ENCODE assay signal across 8 mouse cellular contexts in genomic region chr7:6155901-6156411, GRCm38 (mm10). TPM values are rescaled to one million over a fixed set of nuclear protein-coding genes. Genes with fewer than 3 reads are reported as not detected.
DNase-seq lines count a peak whose midpoint lies in the region; ATAC-seq and TF ChIP-seq lines count a peak whose summit lies in the region.

Gene Zfp787 (minus strand): TSS chr7:6155997.

- no peaks in the 10 kb centered on the region for H3K27me3 ChIP-seq in embryonic facial prominence, embryonic 14.5 days (replicated peaks; ENCODE audit: control insufficient read depth, insufficient read depth, low read length)
- H3K27me3 ChIP-seq in limb, embryonic 14.5 days (ENCODE audit: control insufficient read depth, insufficient read depth, low read length): no peaks in the 10 kb centered on the region
- no peaks in the 10 kb centered on the region for H3K27me3 ChIP-seq in midbrain, postnatal 0 days (ENCODE audit: insufficient read depth, low read length)

- DNase-seq in 3134 (ENCODE audit: extremely low read depth, insufficient read length, low spot score): peak; percentile 97
- DNase-seq in adrenal gland, postnatal 36 days: peak; percentile 98 to 99
- peak; percentile 99 for DNase-seq in embryonic facial prominence, embryonic 14.5 days (ENCODE audit: low spot score)
- peak; percentile 94 for DNase-seq in heart, adult 8-10 months (ENCODE audit: low spot score)
- DNase-seq in kidney, adult 9 months: peak; percentile 97
- DNase-seq in limb, embryonic 14.5 days (ENCODE audit: low spot score): peak; percentile 98
- peak; percentile 99 for DNase-seq in midbrain, postnatal 0 days (ENCODE audit: low spot score)
- peak; percentile 79 to 85 for DNase-seq in spleen, postnatal 14 days (ENCODE audit: low spot score in 2 of 2)

- WGBS in embryonic facial prominence, embryonic 14.5 days: 0% methylated on average over 32 of the region's 54 CpGs
- 0% methylated on average over 23 of the region's 54 CpGs for WGBS in limb, embryonic 14.5 days
- under 1% methylated on average over 40 of the region's 54 CpGs for WGBS in midbrain, postnatal 0 days

- no peak for TF ChIP-seq CTCF in midbrain, postnatal 0 days (IDR thresholded peaks at IDR 0.05)

- H3K4me3 ChIP-seq in embryonic facial prominence, embryonic 14.5 days (ENCODE audit: low read depth, low read length): peak within 1 kb of the TSS; percentile 90
- H3K4me3 ChIP-seq in limb, embryonic 14.5 days (replicated peaks; ENCODE audit: low read length): peak within 1 kb of the TSS; percentile 81
- H3K4me3 ChIP-seq in midbrain, postnatal 0 days (ENCODE audit: low read depth, low read length): peak within 1 kb of the TSS; percentile 86

- peak within 1 kb of the TSS; percentile 94 for H3K4me2 ChIP-seq in embryonic facial prominence, embryonic 14.5 days (ENCODE audit: low read depth, low read length)
- peak within 1 kb of the TSS; percentile 92 for H3K4me2 ChIP-seq in limb, embryonic 14.5 days (replicated peaks; ENCODE audit: low read depth, low read length, severe bottlenecking)
- H3K4me2 ChIP-seq in midbrain, postnatal 0 days (ENCODE audit: low read depth, low read length, poor library complexity, severe bottlenecking): peak within 1 kb of the TSS; percentile 94

- H3K36me3 ChIP-seq in embryonic facial prominence, embryonic 14.5 days (ENCODE audit: control insufficient read depth, insufficient read depth, low read length): no peaks in the 10 kb centered on the region
- no peaks in the 10 kb centered on the region for H3K36me3 ChIP-seq in limb, embryonic 14.5 days (ENCODE audit: control insufficient read depth, insufficient read depth, low read length)
- H3K36me3 ChIP-seq in midbrain, postnatal 0 days (ENCODE audit: insufficient read depth, low read length): no peaks in the 10 kb centered on the region

- H3K4me1 ChIP-seq in embryonic facial prominence, embryonic 14.5 days (ENCODE audit: control insufficient read depth, insufficient read depth, low read length): peaks cover 14% of the 10 kb centered on the region; the same call in 1 of the 2 replicates
- peaks cover 11% of the 10 kb centered on the region for H3K4me1 ChIP-seq in limb, embryonic 14.5 days (ENCODE audit: control insufficient read depth, insufficient read depth, low read length)
- peaks cover 5% of the 10 kb centered on the region; the same call in 1 of the 2 replicates for H3K4me1 ChIP-seq in midbrain, postnatal 0 days (ENCODE audit: insufficient read depth, low read length)

- no peak for TF ChIP-seq POLR2A in limb, embryonic 14.5 days (IDR thresholded peaks at IDR 0.05; ENCODE audit: borderline replicate concordance, extremely low read depth, insufficient read depth, insufficient read length)

- peak within 1 kb of the TSS; percentile 91 for H3K27ac ChIP-seq in embryonic facial prominence, embryonic 14.5 days (replicated peaks; ENCODE audit: low read depth, low read length)
- peak within 1 kb of the TSS; percentile 89 for H3K27ac ChIP-seq in limb, embryonic 14.5 days (replicated peaks; ENCODE audit: low read depth, low read length)
- H3K27ac ChIP-seq in midbrain, postnatal 0 days (ENCODE audit: low read depth, low read length): peak within 1 kb of the TSS; percentile 93

- no peaks in the 10 kb centered on the region for H3K9me3 ChIP-seq in embryonic facial prominence, embryonic 14.5 days (ENCODE audit: control insufficient read depth, low read length)
- no peaks in the 10 kb centered on the region for H3K9me3 ChIP-seq in limb, embryonic 14.5 days (ENCODE audit: control insufficient read depth, low read length)
- no peaks in the 10 kb centered on the region for H3K9me3 ChIP-seq in midbrain, postnatal 0 days (ENCODE audit: low read length)

- peak; percentile 98 for ATAC-seq in embryonic facial prominence, embryonic 14.5 days (ENCODE audit: low read depth)
- peak; percentile 97 for ATAC-seq in limb, embryonic 14.5 days (ENCODE audit: low FRiP score, low read depth)
- peak; percentile 97 for ATAC-seq in midbrain, postnatal 0 days (ENCODE audit: low FRiP score)

- H3K9ac ChIP-seq in embryonic facial prominence, embryonic 14.5 days (ENCODE audit: low read depth, low read length): peak within 1 kb of the TSS; percentile 89
- H3K9ac ChIP-seq in limb, embryonic 14.5 days (ENCODE audit: low read depth, low read length, severe bottlenecking): peak within 1 kb of the TSS; percentile 91
- H3K9ac ChIP-seq in midbrain, postnatal 0 days (replicated peaks; ENCODE audit: low read length, poor library complexity, severe bottlenecking): peak within 1 kb of the TSS; percentile 91

RNA-seq across cellular contexts. Expression of gene Zfp787, which starts in this region (rescaled TPM):
- 10 to 100 TPM; 35.1 to 50.9 TPM for total RNA-seq in adrenal gland, postnatal 36 days (2021)
- polyA plus RNA-seq in embryonic facial prominence, embryonic 14.5 days (2014; fragmentation: Nextera tagmentation; extraction: Ambion mirVana): 10.2 and 11.9 TPM in 2 replicates
- 10 to 100 TPM; 24.7 to 29.4 (median 28.0) TPM for total RNA-seq in heart, adult 8-10 months (2022)
- 45.9 and 55.3 TPM in 2 replicates for polyA plus RNA-seq in limb, embryonic 14.5 days (2012; rRNA removed)
- 13.7 and 14.4 TPM in 2 replicates for polyA plus RNA-seq in limb, embryonic 14.5 days (2014; fragmentation: Nextera tagmentation; extraction: Ambion mirVana)
- total RNA-seq in midbrain, postnatal 0 days (2014; rRNA removed): 65.8 and 66.7 TPM in 2 replicates
- 53.8 and 61.5 TPM in 2 replicates for polyA plus RNA-seq in midbrain, postnatal 0 days (2015; fragmentation: Nextera tagmentation; extraction: Ambion mirVana)

Comparison
In these comparisons a context has a peak if more than half of its experiments do, and no peak if none do; other contexts are left out.
1. Peak in every context shown above with its lines: DNase-seq, ATAC-seq, H3K4me3 ChIP-seq and H3K27ac ChIP-seq.